In the genomic region with DNA sequence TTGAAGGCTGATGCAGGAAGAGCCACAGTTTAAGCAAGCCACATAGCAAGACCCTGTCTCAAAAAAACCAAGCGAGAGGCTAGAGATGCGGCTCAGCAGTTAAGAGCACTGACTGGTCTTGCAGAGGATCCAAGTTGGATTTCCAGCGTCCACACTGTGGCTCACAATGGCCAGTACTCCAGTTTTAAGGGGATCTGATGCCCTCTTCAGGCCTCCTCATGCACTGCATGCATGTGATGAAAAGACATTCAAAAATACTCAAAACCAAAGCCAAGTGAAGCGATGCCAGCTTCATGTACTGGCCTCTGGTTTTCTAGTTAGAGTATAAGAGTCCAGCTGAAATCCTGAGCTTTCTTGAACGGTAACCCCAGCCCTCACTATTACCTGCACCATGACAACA, we compare ENCODE assay signal across 12 mouse cellular contexts. TPM values are rescaled to one million over a fixed set of nuclear protein-coding genes. Genes with fewer than 3 reads are reported as not detected.
A peak's percentile ranks its signal among the peaks of the same experiment; 100 is the strongest.
DNase-seq lines count a peak whose midpoint lies in the region; ATAC-seq and TF ChIP-seq lines count a peak whose summit lies in the region.
"Had no signal": no experiment of that assay in that cellular context is flagged by ENCODE, and none has a peak within 500 bp of the region (broad histone marks: within the 10 kb centered on the region; RNA-seq: fewer than 3 reads in every experiment).

No protein-coding gene starts in this region.

- 87% methylated on average over 5 of the region's 5 CpGs for WGBS in liver, embryonic 14.5 days (ENCODE audit: insufficient replicate concordance)

- no peaks in the 10 kb centered on the region for H3K27me3 ChIP-seq in liver, embryonic 14.5 days (ENCODE audit: control insufficient read depth, insufficient read depth, low read length)
- H3K27me3 ChIP-seq: heart, embryonic 13.5 days; intestine, embryonic 15.5 days had no signal

- no peak overlapping the region for H3K9ac ChIP-seq in liver, embryonic 14.5 days (replicated peaks)
- H3K9ac ChIP-seq: heart, embryonic 13.5 days; intestine, embryonic 15.5 days had no signal

- peak; percentile 61 for TF ChIP-seq CTCF in liver, embryonic 14.5 days (IDR thresholded peaks at IDR 0.05; ENCODE audit: low read depth)

- H3K4me1 ChIP-seq in liver, embryonic 14.5 days (replicated peaks; ENCODE audit: control insufficient read depth in 2 of 2, insufficient read depth in 2 of 2, low read length in 1 of 2): peaks cover 7 to 9% of the 10 kb centered on the region in 2 experiments; a peak in 3 of 4 replicates

- DNase-seq in cerebellum, postnatal 14 days: peak; percentile 47 to 58
- DNase-seq in cerebellum, adult 11-12 months: no peak
- DNase-seq in liver, embryonic 14.5 days (ENCODE audit: low read depth in 3 of 3, low spot score in 3 of 3): no peak
- DNase-seq in liver (no peak), adipocyte (ENCODE audit: low spot score) (peak; percentile 44)
- DNase-seq in retina, postnatal 1 day: peak; percentile 28
- DNase-seq in right cerebral cortex, postnatal 4 days: no peak
- no peak for DNase-seq in spleen, postnatal 14 days (ENCODE audit: low spot score in 2 of 2)

- H3K36me3 ChIP-seq in liver, embryonic 14.5 days (replicated peaks; ENCODE audit: control insufficient read depth, insufficient read depth, low read depth): peaks cover 9% of the 10 kb centered on the region

- H3K27ac ChIP-seq in liver, embryonic 14.5 days: no peak overlapping the region
- H3K27ac ChIP-seq: heart, embryonic 13.5 days; intestine, embryonic 15.5 days; midbrain, embryonic 10.5 days had no signal

- H3K4me2 ChIP-seq in liver, embryonic 14.5 days (ENCODE audit: low read depth): no peak overlapping the region
- H3K4me2 ChIP-seq: heart, embryonic 13.5 days; intestine, embryonic 15.5 days had no signal

- no peak for TF ChIP-seq EP300 in liver, embryonic 14.5 days (IDR thresholded peaks at IDR 0.05; ENCODE audit: low read depth)

- no peak for ATAC-seq in liver, embryonic 14.5 days (ENCODE audit: insufficient read depth)
- ATAC-seq: forebrain, embryonic 14.5 days; intestine, embryonic 15.5 days had no signal

- H3K4me3 ChIP-seq in liver, embryonic 14.5 days (ENCODE audit: insufficient read depth in 1 of 2, low read depth in 2 of 2, low read length in 2 of 2): no peak overlapping the region
- H3K4me3 ChIP-seq: heart, embryonic 13.5 days; intestine, embryonic 15.5 days; midbrain, embryonic 10.5 days had no signal

- H3K9me3 ChIP-seq in liver, embryonic 14.5 days (ENCODE audit: control insufficient read depth, low read length): no peaks in the 10 kb centered on the region
- H3K9me3 ChIP-seq: heart, embryonic 13.5 days; intestine, embryonic 15.5 days; midbrain, embryonic 10.5 days had no signal

RNA-seq across cellular contexts. Expression of gene Actr1a, which starts 5.7 kb away (rescaled TPM):
- polyA plus RNA-seq in liver, embryonic 14.5 days (2012; rRNA removed): 23.5 and 28.1 TPM in 2 replicates
- 47.0 and 51.4 TPM in 2 replicates for polyA plus RNA-seq in liver, embryonic 14.5 days (2014; fragmentation: Nextera tagmentation; extraction: Ambion mirVana)

RNA-seq across cellular contexts. Expression of gene Sufu, which starts 6.8 kb away (rescaled TPM):
- 3.2 and 3.6 TPM in 2 replicates for polyA plus RNA-seq in liver, embryonic 14.5 days (2012; rRNA removed)
- 4.2 and 5.4 TPM in 2 replicates for polyA plus RNA-seq in liver, embryonic 14.5 days (2014; fragmentation: Nextera tagmentation; extraction: Ambion mirVana)

RNA-seq across cellular contexts. Expression of gene 2310034G01Rik, which starts 39.8 kb away (rescaled TPM):
- 0.17 and 0.21 TPM in 2 replicates for polyA plus RNA-seq in liver, embryonic 14.5 days (2012; rRNA removed)
- polyA plus RNA-seq in liver, embryonic 14.5 days (2014; fragmentation: Nextera tagmentation; extraction: Ambion mirVana): 0.16 and 0.74 TPM in 2 replicates

RNA-seq across cellular contexts. Expression of gene Mfsd13a, which starts 49.0 kb away (rescaled TPM):
- 9.5 and 12.5 TPM in 2 replicates for polyA plus RNA-seq in liver, embryonic 14.5 days (2012; rRNA removed)
- polyA plus RNA-seq in liver, embryonic 14.5 days (2014; fragmentation: Nextera tagmentation; extraction: Ambion mirVana): 8.3 and 9.5 TPM in 2 replicates

RNA-seq across cellular contexts. Expression of gene Cuedc2, which starts 51.4 kb away (rescaled TPM):
- polyA plus RNA-seq in liver, embryonic 14.5 days (2012; rRNA removed): 35.3 and 54.9 TPM in 2 replicates
- polyA plus RNA-seq in liver, embryonic 14.5 days (2014; fragmentation: Nextera tagmentation; extraction: Ambion mirVana): 76.6 and 79.2 TPM in 2 replicates

Comparison
In these comparisons a context has a peak if more than half of its experiments do, and no peak if none do; other contexts are left out.
1. DNase-seq: peak in cerebellum, postnatal 14 days (2 of 2), adipocyte (single experiment) and retina, postnatal 1 day (single experiment); none in cerebellum, adult 11-12 months (single experiment), liver, embryonic 14.5 days (0 of 3), liver (single experiment), right cerebral cortex, postnatal 4 days (single experiment) and spleen, postnatal 14 days (0 of 2).